Mouse (Mus musculus) midbrain, embryonic 16.5 days (tissue): ENCODE measurements around the gene Metap2. TPM values are rescaled to one million over a fixed set of nuclear protein-coding genes. Genes with fewer than 3 reads are reported as not detected.

Experiments
- polyA plus RNA-seq: library from polyadenylated mRNA; unstranded; fragments of >200 nt; fragmentation: Nextera tagmentation; extraction: Ambion mirVana; gene quantifications from 2 replicates; pipeline ENCODE4 v1.2.1, GENCODE M21; 2015

Metap2 gene
- polyA plus RNA-seq, 1 experiment from 2014 or later, result 156 TPM

Other genes starting within 250 kb of the Metap2 start
- 0.14 and 0.30 TPM in 2 replicates for gene Usp44, start 65.5 kb downstream of the Metap2 start, polyA plus RNA-seq
- gene Vezt, start 138.7 kb upstream of the Metap2 start, polyA plus RNA-seq, result 59.4 and 68.1 TPM in 2 replicates
- 1.8 and 2.9 TPM in 2 replicates for gene Fgd6, start 138.9 kb upstream of the Metap2 start, polyA plus RNA-seq